Mouse (Mus musculus) lung, embryonic 14.5 days (tissue): ENCODE results near the gene Nlrp4b. TPM values are rescaled to one million over a fixed set of nuclear protein-coding genes. Genes with fewer than 3 reads are reported as not detected.
"Not testable (repeated sequence)": the region's sequence is repeated elsewhere in the genome, so short reads cannot be mapped to it uniquely, and the experiment has no call there.

Experiments
- ATAC-seq: fragments of 200-750 bp; cut with Nextera tagmentation; 2 replicates; pipeline ENCODE4 v1.8.0; 2017; ENCODE audit warnings: mild to moderate bottlenecking, moderate TSS enrichment, moderate library complexity; ENCODE audit not compliant: insufficient read depth
- DNase-seq: peaks from one replicate; pipeline ENCODE4 v3.0.0-alpha.2; 2015
- H3K27ac ChIP-seq: fragments of 300-500 bp; sonication (generic); 2 replicates; pipeline ENCODE4 v1.5.1; 2014; ENCODE audit warnings: low read depth, mild to moderate bottlenecking, moderate library complexity
- H3K27me3 ChIP-seq: fragments of 300-500 bp; sonication (generic); 2 replicates; pipeline ENCODE4 v1.6.1; 2014; ENCODE audit warnings: low read length, control low read depth; ENCODE audit not compliant: insufficient read depth
- H3K36me3 ChIP-seq: fragments of 300-500 bp; sonication (generic); 2 replicates; pipeline ENCODE4 v1.6.1; 2014; ENCODE audit warnings: control low read depth; ENCODE audit not compliant: insufficient read depth
- H3K4me1 ChIP-seq: fragments of 300-500 bp; sonication (generic); 2 replicates; pipeline ENCODE4 v1.6.1; 2014; ENCODE audit warnings: antibody characterized with exemption, control low read depth; ENCODE audit not compliant: insufficient read depth
- H3K4me2 ChIP-seq: fragments of 300-500 bp; sonication (generic); 2 replicates; pipeline ENCODE4 v1.6.1; 2014; ENCODE audit warnings: mild to moderate bottlenecking
- H3K4me3 ChIP-seq: fragments of 300-500 bp; sonication (generic); 2 replicates; pipeline ENCODE4 v1.5.1; 2014; ENCODE audit warnings: low read depth, low read length
- H3K9ac ChIP-seq: fragments of 300-500 bp; sonication (generic); 2 replicates; pipeline ENCODE4 v1.6.1; 2014
- H3K9me3 ChIP-seq: fragments of 300-500 bp; sonication (generic); 2 replicates; pipeline ENCODE4 v1.6.1; 2016; ENCODE audit warnings: low read depth, low read length, control low read depth
- CTCF ChIP-seq: IDR thresholded peaks from 2 replicates; pipeline ENCODE4 v1.5.1; 2016; ENCODE audit warnings: antibody characterized with exemption, low read depth
- WGBS: fragments of 180-500 bp; shearing (Covaris S2); extraction: QIAGEN DNeasy Blood & Tissue Kit; methylation state at CpG from one replicate; pipeline ENCODE4 v1.1.7; 2014; 5-methylcytosine and 5-hydroxymethylcytosine counted together
- polyA plus RNA-seq: library from polyadenylated mRNA; unstranded; fragments of >200 nt; fragmentation: Nextera tagmentation; extraction: Ambion mirVana; gene quantifications from 2 replicates; pipeline ENCODE4 v1.2.1, GENCODE M21; 2014

The Nlrp4b gene
- polyA plus RNA-seq: not detected in 2 replicates

GRCm38 (mm10) chr7:10687489-10687888 is at the start of gene Nlrp4b:
Gene Nlrp4b, plus strand, starts transcription at chr7:10687789.
- ATAC-seq (no peak), DNase-seq (no peak)
- H3K4me2 ChIP-seq: no peak within 1 kb of the TSS
- no peak within 1 kb of the TSS for H3K4me3 ChIP-seq
- 91% methylated on average over 1 of the region's 1 CpGs for WGBS
- TF ChIP-seq CTCF: no peak
- no peaks in the 10 kb centered on the region for H3K36me3 ChIP-seq
- H3K4me1 ChIP-seq: no peaks in the 10 kb centered on the region
- no peaks in the 10 kb centered on the region for H3K27me3 ChIP-seq
- H3K9ac ChIP-seq: no peak within 1 kb of the TSS
- H3K27ac ChIP-seq: no peak within 1 kb of the TSS
- no peaks in the 10 kb centered on the region; the same call in 1 of the 2 replicates for H3K9me3 ChIP-seq

DNA sequence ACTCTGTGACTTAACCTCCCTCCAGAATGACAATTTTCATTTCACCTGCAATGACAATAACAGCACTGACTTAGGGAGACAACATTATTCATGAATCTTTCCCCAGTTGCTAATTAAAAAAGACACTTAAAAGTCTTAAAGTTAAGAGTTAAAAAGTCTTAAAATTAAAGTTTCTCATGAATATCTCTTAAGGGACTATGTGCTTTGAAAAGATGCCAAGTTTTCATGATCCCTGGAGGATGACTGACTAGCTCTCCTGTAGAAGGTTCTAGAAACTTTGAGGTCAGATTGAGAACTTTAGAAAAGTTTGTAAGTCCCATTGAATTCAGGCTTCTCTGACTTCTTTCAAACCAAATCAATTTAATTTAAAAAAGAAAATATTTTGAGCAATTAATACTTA is 66.7 kb downstream of the Nlrp4b start, which contains the start of gene Vmn1r71:
Gene Vmn1r71, minus strand, starts transcription at position 101 of the 400 bp plus-strand sequence.
- H3K9ac ChIP-seq: no peak within 1 kb of the TSS
- no peak within 1 kb of the TSS for H3K4me3 ChIP-seq
- peaks cover 4% of the 10 kb centered on the region; the same call in 1 of the 2 replicates for H3K9me3 ChIP-seq
- H3K4me2 ChIP-seq: no peak within 1 kb of the TSS
- no peaks in the 10 kb centered on the region for H3K27me3 ChIP-seq
- TF ChIP-seq CTCF: no peak
- H3K27ac ChIP-seq: no peak within 1 kb of the TSS
- no peak for DNase-seq
- no peaks in the 10 kb centered on the region for H3K4me1 ChIP-seq
- H3K36me3 ChIP-seq: no peaks in the 10 kb centered on the region
- ATAC-seq: no peak

- H3K4me1 ChIP-seq: not testable (repeated sequence)
Observed at GRCm38 (mm10) chr7:10757551-10757950, 70.0 kb downstream of the Nlrp4b start.

More at GRCm38 (mm10) chr7:10757551-10757950, 70.0 kb downstream of the Nlrp4b start:
- not testable (repeated sequence) for H3K4me3 ChIP-seq, DNase-seq, H3K9ac ChIP-seq, H3K27ac ChIP-seq, ATAC-seq, H3K36me3 ChIP-seq, H3K27me3 ChIP-seq, H3K9me3 ChIP-seq, H3K4me2 ChIP-seq

Other genes with a start within 250 kb of the Nlrp4b start
- not detected in 2 replicates for gene Vmn1r67, start 244.5 kb upstream of the Nlrp4b start, polyA plus RNA-seq
- gene Zik1, start 192.4 kb upstream of the Nlrp4b start, polyA plus RNA-seq: 14.7 and 16.3 TPM in 2 replicates
- gene Vmn1r68, start 129.3 kb upstream of the Nlrp4b start, polyA plus RNA-seq: not detected in 2 replicates
- gene Vmn1r69, start 74.1 kb upstream of the Nlrp4b start, polyA plus RNA-seq: not detected in 2 replicates
- not detected in 2 replicates for gene Vmn1r70, start 56.3 kb upstream of the Nlrp4b start, polyA plus RNA-seq
- gene Vmn1r71, start 66.6 kb downstream of the Nlrp4b start, polyA plus RNA-seq: not detected in 2 replicates
- gene Zscan4b, start 217.3 kb downstream of the Nlrp4b start, polyA plus RNA-seq: not detected in 2 replicates